Mouse (Mus musculus): ENCODE results near the gene Rsph3b. TPM values are rescaled to one million over a fixed set of nuclear protein-coding genes. Genes with fewer than 3 reads are reported as not detected.
"Not testable (repeated sequence)": the region's sequence is repeated elsewhere in the genome, so short reads cannot be mapped to it uniquely, and the experiment has no call there.

The Rsph3b gene
- total RNA-seq, 1 experiment: 5.4 TPM

- H3K4me3 ChIP-seq (ENCODE audit: insufficient read depth in 1 of 2, low read depth in 1 of 2, low read length in 2 of 2, poor library complexity in 1 of 2, severe bottlenecking in 1 of 2): peak within 1 kb of the TSS; percentile 69 to 70
- not testable (repeated sequence) for H3K9me3 ChIP-seq (ENCODE audit: control insufficient read depth, insufficient read depth, low read depth, low read length)
Observed at GRCm38 (mm10) chr17:6978287-6979248, 30.1 kb upstream of the Rsph3b start, which contains the start of gene Gm49721. TSS of gene Gm49721 (plus strand) at chr17:6978904.

GRCm38 (mm10) chr17:6974985-6975384, 26.5 kb upstream of the Rsph3b start:
- not testable (repeated sequence) for H3K9ac ChIP-seq (ENCODE audit: insufficient read depth, low read depth, low read length, poor library complexity, severe bottlenecking); DNase-seq (ENCODE audit: low read depth, low spot score); H3K27ac ChIP-seq (ENCODE audit: insufficient read depth, low read depth, low read length, poor library complexity, severe bottlenecking); H3K9me3 ChIP-seq (ENCODE audit: control insufficient read depth, insufficient read depth, low read depth, low read length); H3K4me3 ChIP-seq (ENCODE audit: insufficient read depth in 1 of 2, low read depth in 1 of 2, low read length in 2 of 2, poor library complexity in 1 of 2, severe bottlenecking in 1 of 2); H3K4me1 ChIP-seq (ENCODE audit: control insufficient read depth in 2 of 2, insufficient read depth in 2 of 2, low read length in 2 of 2, poor library complexity in 1 of 2); H3K36me3 ChIP-seq (ENCODE audit: control insufficient read depth, insufficient read depth, low read length, poor library complexity, severe bottlenecking)
- in situ Hi-C loops (cut with MboI; ENCODE audit: low sequenced_read_pairs in 2 of 2, unreplicated experiment in 2 of 2): loop anchor here in 1 of 2 experiments (25.0 kb wide), 1 partner anchor 962 kb away; the partner anchor contains the start of genes Rsph3a and Tagap

More at GRCm38 (mm10) chr17:6978287-6979248, 30.1 kb upstream of the Rsph3b start, which contains the start of gene Gm49721:
- DNase-seq (ENCODE audit: low read depth, low spot score); H3K4me1 ChIP-seq (ENCODE audit: control insufficient read depth in 2 of 2, insufficient read depth in 2 of 2, low read length in 2 of 2, poor library complexity in 1 of 2); H3K36me3 ChIP-seq (ENCODE audit: control insufficient read depth, insufficient read depth, low read length, poor library complexity, severe bottlenecking); in situ Hi-C loops (cut with MboI; ENCODE audit: low sequenced_read_pairs in 2 of 2, unreplicated experiment in 2 of 2); H3K27ac ChIP-seq (ENCODE audit: insufficient read depth, low read depth, low read length, poor library complexity, severe bottlenecking): not testable (repeated sequence)
- H3K9ac ChIP-seq (ENCODE audit: insufficient read depth, low read depth, low read length, poor library complexity, severe bottlenecking): peak within 1 kb of the TSS; percentile 77

GRCm38 (mm10) chr17:6972836-6973396, 24.4 kb upstream of the Rsph3b start:
- in situ Hi-C loops (cut with MboI; ENCODE audit: low sequenced_read_pairs in 2 of 2, unreplicated experiment in 2 of 2): loop anchor here in 1 of 2 experiments (25.0 kb wide), 1 partner anchor 964 kb away; the partner anchor contains the start of genes Rsph3a and Tagap
- H3K9ac ChIP-seq (ENCODE audit: insufficient read depth, low read depth, low read length, poor library complexity, severe bottlenecking); H3K9me3 ChIP-seq (ENCODE audit: control insufficient read depth, insufficient read depth, low read depth, low read length); H3K4me3 ChIP-seq (ENCODE audit: insufficient read depth in 1 of 2, low read depth in 1 of 2, low read length in 2 of 2, poor library complexity in 1 of 2, severe bottlenecking in 1 of 2); DNase-seq (ENCODE audit: low read depth, low spot score); H3K27ac ChIP-seq (ENCODE audit: insufficient read depth, low read depth, low read length, poor library complexity, severe bottlenecking); H3K4me1 ChIP-seq (ENCODE audit: control insufficient read depth in 2 of 2, insufficient read depth in 2 of 2, low read length in 2 of 2, poor library complexity in 1 of 2); H3K36me3 ChIP-seq (ENCODE audit: control insufficient read depth, insufficient read depth, low read length, poor library complexity, severe bottlenecking): not testable (repeated sequence)

- H3K9me3 ChIP-seq (ENCODE audit: control insufficient read depth, insufficient read depth, low read depth, low read length); H3K9ac ChIP-seq (ENCODE audit: insufficient read depth, low read depth, low read length, poor library complexity, severe bottlenecking); H3K27ac ChIP-seq (ENCODE audit: insufficient read depth, low read depth, low read length, poor library complexity, severe bottlenecking); H3K36me3 ChIP-seq (ENCODE audit: control insufficient read depth, insufficient read depth, low read length, poor library complexity, severe bottlenecking); H3K4me1 ChIP-seq (ENCODE audit: control insufficient read depth in 2 of 2, insufficient read depth in 2 of 2, low read length in 2 of 2, poor library complexity in 1 of 2); H3K4me3 ChIP-seq (ENCODE audit: insufficient read depth in 1 of 2, low read depth in 1 of 2, low read length in 2 of 2, poor library complexity in 1 of 2, severe bottlenecking in 1 of 2); DNase-seq (ENCODE audit: low read depth, low spot score): not testable (repeated sequence)
- in situ Hi-C loops (cut with MboI; ENCODE audit: low sequenced_read_pairs in 2 of 2, unreplicated experiment in 2 of 2): loop anchor here in 1 of 2 experiments (25.0 kb wide), 1 partner anchor 966 kb away; the partner anchor contains the start of genes Rsph3a and Tagap
Observed at GRCm38 (mm10) chr17:6971238-6971637, 22.8 kb upstream of the Rsph3b start.

- not testable (repeated sequence) for H3K9ac ChIP-seq (ENCODE audit: insufficient read depth, low read depth, low read length, poor library complexity, severe bottlenecking); H3K9me3 ChIP-seq (ENCODE audit: control insufficient read depth, insufficient read depth, low read depth, low read length); H3K4me3 ChIP-seq (ENCODE audit: insufficient read depth in 1 of 2, low read depth in 1 of 2, low read length in 2 of 2, poor library complexity in 1 of 2, severe bottlenecking in 1 of 2); H3K4me1 ChIP-seq (ENCODE audit: control insufficient read depth in 2 of 2, insufficient read depth in 2 of 2, low read length in 2 of 2, poor library complexity in 1 of 2); DNase-seq (ENCODE audit: low read depth, low spot score); H3K27ac ChIP-seq (ENCODE audit: insufficient read depth, low read depth, low read length, poor library complexity, severe bottlenecking); H3K36me3 ChIP-seq (ENCODE audit: control insufficient read depth, insufficient read depth, low read length, poor library complexity, severe bottlenecking)
- in situ Hi-C loops (cut with MboI; ENCODE audit: low sequenced_read_pairs in 2 of 2, unreplicated experiment in 2 of 2): loop anchor here in 1 of 2 experiments (25.0 kb wide), 1 partner anchor 967 kb away; the partner anchor contains the start of genes Rsph3a and Tagap
Observed at GRCm38 (mm10) chr17:6970334-6970733, 21.9 kb upstream of the Rsph3b start, which contains the start of gene Rnaset2b. TSS of gene Rnaset2b (plus strand) at chr17:6970634.

- not testable (repeated sequence) for H3K4me3 ChIP-seq (ENCODE audit: insufficient read depth in 1 of 2, low read depth in 1 of 2, low read length in 2 of 2, poor library complexity in 1 of 2, severe bottlenecking in 1 of 2); H3K4me1 ChIP-seq (ENCODE audit: control insufficient read depth in 2 of 2, insufficient read depth in 2 of 2, low read length in 2 of 2, poor library complexity in 1 of 2); H3K9ac ChIP-seq (ENCODE audit: insufficient read depth, low read depth, low read length, poor library complexity, severe bottlenecking); H3K9me3 ChIP-seq (ENCODE audit: control insufficient read depth, insufficient read depth, low read depth, low read length); H3K36me3 ChIP-seq (ENCODE audit: control insufficient read depth, insufficient read depth, low read length, poor library complexity, severe bottlenecking); DNase-seq (ENCODE audit: low read depth, low spot score); H3K27ac ChIP-seq (ENCODE audit: insufficient read depth, low read depth, low read length, poor library complexity, severe bottlenecking)
- in situ Hi-C loops (cut with MboI; ENCODE audit: low sequenced_read_pairs in 2 of 2, unreplicated experiment in 2 of 2): loop anchor here in 1 of 2 experiments (25.0 kb wide), 1 partner anchor 970 kb away; the partner anchor contains the start of genes Rsph3a and Tagap
Observed at GRCm38 (mm10) chr17:6967673-6968072, 19.2 kb upstream of the Rsph3b start.

- not testable (repeated sequence) for H3K36me3 ChIP-seq (ENCODE audit: control insufficient read depth, insufficient read depth, low read length, poor library complexity, severe bottlenecking); H3K4me3 ChIP-seq (ENCODE audit: insufficient read depth in 1 of 2, low read depth in 1 of 2, low read length in 2 of 2, poor library complexity in 1 of 2, severe bottlenecking in 1 of 2); H3K4me1 ChIP-seq (ENCODE audit: control insufficient read depth in 2 of 2, insufficient read depth in 2 of 2, low read length in 2 of 2, poor library complexity in 1 of 2); H3K9ac ChIP-seq (ENCODE audit: insufficient read depth, low read depth, low read length, poor library complexity, severe bottlenecking); H3K27ac ChIP-seq (ENCODE audit: insufficient read depth, low read depth, low read length, poor library complexity, severe bottlenecking); H3K9me3 ChIP-seq (ENCODE audit: control insufficient read depth, insufficient read depth, low read depth, low read length)
- peak; percentile 33 for DNase-seq (ENCODE audit: low read depth, low spot score)
- in situ Hi-C loops (cut with MboI; ENCODE audit: low sequenced_read_pairs in 2 of 2, unreplicated experiment in 2 of 2): loop anchor here in 1 of 2 experiments (25.0 kb wide), 1 partner anchor 972 kb away; the partner anchor contains the start of genes Rsph3a and Tagap
Observed at GRCm38 (mm10) chr17:6965364-6965763, 16.9 kb upstream of the Rsph3b start.
